Mouse (Mus musculus) cerebellum, postnatal 25 days (tissue): ENCODE data around the gene En1.

Experiments
- DNase-seq, 2 experiments: peaks; one replicate each; pipeline ENCODE4 v3.0.0; 2021; ENCODE audit warnings: mixed read lengths in 2 of 2

The En1 gene

GRCm38 (mm10) chr1:120602031-120602730 lies at the start of gene En1:
En1 (plus strand) TSS chr1:120602418.
- DNase-seq: peak; percentile 68 to 86

GRCm38 (mm10) chr1:120556926-120557846 lies 45.0 kb upstream of the En1 start:
- DNase-seq: no peak

DNA sequence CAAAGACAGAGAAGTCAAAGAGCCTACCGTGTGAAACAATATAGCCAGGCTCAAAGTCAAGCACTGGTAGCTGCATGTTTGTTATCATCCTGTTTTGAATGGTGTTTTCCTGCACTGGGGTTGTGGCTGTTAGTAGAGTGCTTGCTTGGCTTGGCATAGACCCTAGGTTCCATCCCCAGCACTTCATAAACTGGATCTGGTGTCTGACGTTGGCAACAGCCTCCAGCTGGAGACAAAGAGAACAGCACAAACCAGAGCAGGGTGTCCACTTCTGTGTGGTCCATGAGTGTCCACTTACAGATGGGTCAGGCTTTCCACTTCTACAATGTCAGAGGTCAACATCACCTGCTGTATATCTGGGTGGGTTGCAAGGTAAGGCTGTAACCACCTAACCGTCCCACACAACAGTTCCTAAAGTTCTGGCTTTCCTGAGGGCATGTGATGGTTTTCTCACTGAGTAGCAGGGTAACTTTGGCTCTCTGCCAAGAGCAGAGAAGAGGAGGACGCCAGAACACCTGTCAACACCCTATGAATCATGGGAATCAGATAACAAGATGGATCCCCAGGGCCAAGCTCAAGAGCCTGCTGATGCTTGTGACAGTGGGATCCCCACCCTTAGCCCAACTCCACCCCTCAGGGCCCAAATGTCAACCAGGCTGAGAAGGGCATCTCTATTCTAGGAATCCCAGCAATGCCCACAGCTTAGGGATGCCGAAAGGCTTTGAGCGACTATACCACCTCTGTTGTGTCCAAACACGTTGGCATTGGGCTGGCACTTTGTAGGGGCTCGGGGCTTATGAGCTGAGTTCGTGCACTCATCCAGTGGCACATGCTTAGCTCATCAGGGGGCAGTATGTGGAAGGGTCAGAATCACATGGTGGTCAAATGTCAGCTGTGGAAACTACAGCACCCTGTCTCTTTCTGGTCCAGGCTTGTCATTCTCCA lies 43.6 kb upstream of the En1 start:
- DNase-seq: no peak

- DNase-seq: no peak
Observed at GRCm38 (mm10) chr1:120559911-120560310, 42.3 kb upstream of the En1 start.

DNA sequence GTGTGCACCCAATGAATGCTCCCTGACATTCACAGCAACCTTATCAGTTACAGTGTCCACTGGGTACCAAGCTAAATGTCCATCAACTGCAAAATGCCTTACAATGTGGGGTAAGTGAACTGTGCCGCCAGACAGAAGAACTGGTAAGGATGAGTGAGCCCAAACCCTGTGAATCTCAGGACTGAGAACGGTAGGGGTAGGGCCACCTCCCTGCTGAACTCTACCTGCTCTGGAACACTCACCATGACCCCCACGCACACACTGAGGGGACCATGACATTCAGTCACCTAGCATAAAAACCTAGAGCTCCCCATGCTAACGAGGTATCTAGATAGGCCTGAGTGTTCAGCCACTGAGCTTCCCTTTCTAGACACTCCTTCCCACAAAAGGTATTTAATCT lies 20.9 kb upstream of the En1 start:
- no peak for DNase-seq

DNA sequence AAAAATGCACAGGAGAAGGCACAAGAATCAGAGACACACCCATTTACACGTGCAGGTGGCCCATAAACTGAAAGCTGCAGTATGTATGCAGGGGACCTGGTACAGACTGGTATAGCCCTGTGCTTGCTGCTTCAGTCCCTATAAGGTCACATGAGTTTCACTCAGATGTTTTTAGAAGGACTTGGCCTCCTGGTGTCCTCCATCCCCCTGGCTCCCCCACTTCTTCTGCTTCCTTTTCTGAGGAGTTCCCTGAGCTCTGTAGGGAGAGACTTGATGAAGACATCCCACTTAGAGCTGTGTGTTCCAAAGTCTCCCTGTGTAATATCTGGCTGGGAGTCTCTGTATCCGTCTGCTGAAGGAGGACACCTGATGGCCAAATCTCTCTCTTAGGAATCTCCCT lies 16.7 kb upstream of the En1 start:
- DNase-seq: no peak

- DNase-seq: peak; percentile 70 to 83
Observed at GRCm38 (mm10) chr1:120586500-120587110, 15.6 kb upstream of the En1 start.

GRCm38 (mm10) chr1:120587431-120587830 lies 14.8 kb upstream of the En1 start:
- DNase-seq: no peak

DNA sequence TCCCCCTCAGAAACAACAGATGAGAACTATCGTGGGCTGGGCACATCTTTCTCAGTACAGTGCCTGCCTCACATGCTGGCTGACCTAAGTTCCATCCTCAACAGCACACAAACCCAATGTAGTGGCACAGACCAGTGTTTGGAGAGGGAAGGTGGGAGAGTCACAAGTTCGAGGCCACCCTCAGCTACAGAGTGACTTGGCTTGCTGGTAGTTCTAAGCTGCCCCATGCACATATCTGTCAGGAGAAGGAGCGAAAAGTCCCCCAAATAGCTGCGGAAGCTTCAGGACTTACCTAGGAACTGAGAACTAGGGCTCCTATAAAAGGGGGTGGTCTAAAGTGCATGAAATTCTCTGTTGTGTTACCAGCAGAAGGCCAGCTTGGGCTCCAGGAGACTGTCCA lies 14.3 kb upstream of the En1 start:
- no peak for DNase-seq

- DNase-seq: no peak
Observed at GRCm38 (mm10) chr1:120588362-120589027, 13.7 kb upstream of the En1 start.

- DNase-seq: no peak
Observed at GRCm38 (mm10) chr1:120593236-120593919, 8.8 kb upstream of the En1 start.

- DNase-seq: peak in 1 of 2 experiments; percentile 48
Observed at GRCm38 (mm10) chr1:120594603-120595002, 7.6 kb upstream of the En1 start.

DNA sequence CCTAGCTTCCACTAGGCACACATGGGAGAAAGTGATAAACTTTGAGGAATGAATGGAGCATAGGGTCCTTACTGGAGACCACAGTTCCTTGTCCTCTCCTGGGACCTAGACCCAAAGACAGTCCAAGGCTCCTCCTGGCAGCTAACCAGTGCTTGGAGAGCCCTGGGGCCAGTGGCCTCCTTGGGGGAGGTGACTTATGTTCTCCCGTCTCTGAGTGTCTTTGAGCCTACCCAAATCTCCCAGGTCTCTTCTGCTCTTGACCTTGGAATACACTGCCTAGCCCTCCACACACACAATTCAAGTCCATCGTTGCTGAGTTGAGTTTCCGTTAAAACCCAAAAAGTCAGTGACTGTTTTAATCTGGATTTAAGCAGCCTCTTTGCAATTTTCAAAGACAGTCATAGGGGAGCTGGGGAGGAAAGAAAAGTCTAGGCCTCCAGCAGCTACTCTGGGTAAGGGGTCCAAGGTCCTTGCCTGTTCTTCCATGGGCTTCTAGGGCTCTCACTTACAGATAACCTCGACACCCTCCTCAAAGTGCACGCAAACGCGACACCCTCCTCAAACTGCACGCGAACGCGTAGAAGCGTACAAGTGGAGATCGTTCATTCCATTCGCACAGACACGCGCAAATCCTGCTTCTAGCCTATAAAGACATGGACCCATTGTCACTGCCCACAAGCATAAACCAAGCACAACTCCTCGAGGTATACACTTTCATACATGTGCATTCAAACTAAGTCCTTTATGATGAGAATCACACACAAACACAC lies 6.6 kb upstream of the En1 start:
- DNase-seq: no peak

DNA sequence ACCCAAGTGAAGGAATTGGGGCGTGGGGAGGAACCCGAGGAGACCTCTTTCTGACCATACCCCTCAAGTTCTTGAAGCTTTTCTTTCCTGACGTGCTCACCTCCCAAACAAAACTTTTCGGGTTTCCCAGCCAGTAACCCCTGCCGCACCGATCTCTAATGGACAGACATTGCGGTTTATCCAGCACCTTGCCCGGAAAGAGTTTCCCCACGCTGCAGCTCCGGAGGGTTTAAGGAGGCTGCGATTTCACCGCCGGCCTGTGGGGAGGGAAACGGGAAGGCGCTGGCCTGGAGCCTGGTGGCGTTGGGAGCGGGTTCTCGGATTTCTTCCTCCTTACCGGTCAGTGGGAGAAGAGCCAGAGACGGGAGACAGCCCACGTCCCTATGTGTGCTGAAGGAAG lies 5.9 kb upstream of the En1 start:
- DNase-seq: peak in 1 of 2 experiments; percentile 49

GRCm38 (mm10) chr1:120596784-120597183 lies 5.4 kb upstream of the En1 start:
- DNase-seq: no peak

DNA sequence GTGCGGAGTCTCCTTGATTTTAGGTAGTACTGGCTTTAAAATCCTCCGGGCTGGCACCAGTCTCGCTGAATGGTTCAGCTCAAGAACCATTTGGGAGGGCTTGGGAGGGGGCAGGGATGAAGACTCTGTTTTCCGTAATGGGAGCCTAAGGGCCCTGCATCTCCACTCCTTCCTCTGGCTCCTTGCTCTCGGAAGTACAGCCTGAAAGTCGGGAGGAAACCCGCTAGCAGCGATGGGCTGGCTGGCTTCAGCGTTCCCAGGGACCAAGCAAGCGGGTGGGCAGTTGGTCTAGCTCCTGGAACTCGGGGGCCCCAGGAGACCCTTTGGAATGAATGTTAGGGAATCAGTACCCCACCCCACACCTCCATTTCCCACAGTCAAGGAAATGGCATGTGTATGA lies 4.9 kb upstream of the En1 start:
- DNase-seq: no peak

GRCm38 (mm10) chr1:120598196-120598940 lies 3.9 kb upstream of the En1 start:
- DNase-seq: no peak

GRCm38 (mm10) chr1:120599321-120600148 lies 2.7 kb upstream of the En1 start:
- no peak for DNase-seq

GRCm38 (mm10) chr1:120600149-120600445 lies 2.1 kb upstream of the En1 start:
- DNase-seq: no peak
